Mouse (Mus musculus) testis, adult 2 months (tissue): ENCODE measurements at regions not wholly inside any gene's neighbourhood (a gene's known extent, or its start where the extent isn't known, plus 50 kb on each side); places are given as distances from the start of the nearest gene placed in this dataset.

Source experiments
- H3K27ac ChIP-seq: fragments of 200-500 bp; 2 replicates; pipeline ENCODE4 v1.5.1; 2012; ENCODE audit warnings: low read depth, low read length; ENCODE audit not compliant: control insufficient read depth, insufficient read depth
- H3K27me3 ChIP-seq: fragments of 200-500 bp; 2 replicates; pipeline ENCODE4 v1.6.1; 2012; ENCODE audit warnings: mild to moderate bottlenecking, low read length, moderate library complexity; ENCODE audit not compliant: control insufficient read depth, insufficient read depth
- H3K36me3 ChIP-seq: fragments of 200-500 bp; 2 replicates; pipeline ENCODE4 v1.6.1; 2012; ENCODE audit warnings: mild to moderate bottlenecking, low read length; ENCODE audit not compliant: control insufficient read depth, insufficient read depth
- H3K4me1 ChIP-seq: fragments of 200-500 bp; 2 replicates; pipeline ENCODE4 v1.6.1; 2012; ENCODE audit warnings: low read length; ENCODE audit not compliant: control insufficient read depth, insufficient read depth
- H3K4me3 ChIP-seq: fragments of 200-500 bp; 2 replicates; pipeline ENCODE4 v1.5.1; 2012; ENCODE audit warnings: low read depth, mild to moderate bottlenecking, low read length, moderate library complexity, mixed read lengths; ENCODE audit not compliant: control insufficient read depth
- CTCF ChIP-seq: fragments of 200-500 bp; IDR thresholded peaks from 2 replicates; pipeline ENCODE4 v1.5.1; 2012; ENCODE audit warnings: low read depth, mild to moderate bottlenecking, inconsistent platforms, low read length, moderate library complexity; ENCODE audit not compliant: control insufficient read depth, insufficient read depth, insufficient replicate concordance
- POLR2A ChIP-seq: fragments of 200-500 bp; IDR thresholded peaks from 2 replicates; pipeline ENCODE4 v1.6.1; 2012; ENCODE audit warnings: low read depth, mild to moderate bottlenecking, inconsistent platforms, low read length, moderate library complexity; ENCODE audit not compliant: control insufficient read depth

DNA sequence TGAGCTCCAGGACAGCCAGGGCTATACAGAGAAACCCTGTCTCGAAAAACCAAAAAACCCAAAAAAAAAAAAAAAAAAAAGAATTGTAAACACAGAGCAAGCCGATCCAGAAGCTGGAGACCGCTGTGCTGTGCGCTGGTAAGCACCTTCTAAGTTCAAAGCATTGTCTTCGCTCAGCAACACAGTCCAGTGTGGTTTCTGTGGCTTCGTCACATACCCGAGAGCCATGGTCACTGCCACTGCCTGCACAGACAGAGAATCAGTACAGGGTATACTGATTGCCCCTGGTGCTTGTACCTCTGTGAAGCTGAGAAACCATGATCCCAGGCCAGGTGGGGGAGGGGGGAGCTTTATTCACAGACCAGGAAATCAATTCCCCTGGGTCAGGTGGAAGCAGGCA, 51.6 kb upstream of the Foxq1 start:
- no peaks in the 10 kb centered on the region for H3K27me3 ChIP-seq
- TF ChIP-seq POLR2A, result no peak
- no peak for TF ChIP-seq CTCF
- no peak overlapping the region for H3K4me3 ChIP-seq
- H3K36me3 ChIP-seq, result no peaks in the 10 kb centered on the region
- H3K4me1 ChIP-seq, result peaks cover 6% of the 10 kb centered on the region; the same call in 1 of the 2 replicates
- H3K27ac ChIP-seq, result no peak overlapping the region

DNA sequence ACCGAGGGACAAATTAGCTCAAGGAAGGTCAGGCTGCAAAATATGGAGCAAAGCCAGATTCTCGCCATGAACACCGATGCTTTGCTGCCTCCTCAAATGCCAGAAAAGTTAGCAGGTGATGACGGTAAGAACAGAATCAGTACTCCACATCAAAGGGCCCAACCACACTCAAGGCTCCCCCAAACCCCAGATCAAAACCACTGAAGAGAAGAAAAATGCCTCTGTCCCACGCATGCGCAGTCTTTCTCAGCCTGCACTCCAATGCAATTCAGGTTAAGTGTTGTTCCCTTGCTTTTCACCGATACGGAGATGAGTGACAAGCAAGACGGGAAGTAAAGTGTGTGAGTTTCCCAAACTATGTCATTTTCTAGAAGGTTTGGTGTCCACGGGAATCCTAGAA, 50.5 kb upstream of the Foxq1 start:
- Histone ChIP-seq H3K27me3 (no peaks in the 10 kb centered on the region), H3K4me3 (peak overlapping the region; percentile 53), H3K27ac (no peak overlapping the region), H3K36me3 (no peaks in the 10 kb centered on the region), H3K4me1 (peaks cover 6% of the 10 kb centered on the region; the same call in 1 of the 2 replicates)
- no peak for TF ChIP-seq CTCF
- TF ChIP-seq POLR2A, result no peak
